Comparison of ENCODE assay signal across 21 mouse cellular contexts in genomic region chr9:48775561-48775960, GRCm38 (mm10).
DNase-seq lines count a peak whose midpoint lies in the region; ATAC-seq and TF ChIP-seq lines count a peak whose summit lies in the region.
"Had no signal": no experiment of that assay in that cellular context is flagged by ENCODE, and none has a peak within 500 bp of the region (broad histone marks: within the 10 kb centered on the region; RNA-seq: fewer than 3 reads in every experiment).

No protein-coding gene starts in this region.

- H3K9me3 ChIP-seq in kidney, postnatal 0 days (replicated peaks; ENCODE audit: low read length) = no peaks in the 10 kb centered on the region
- no peaks in the 10 kb centered on the region for H3K9me3 ChIP-seq in liver, embryonic 12.5 days (replicated peaks)
- H3K9me3 ChIP-seq: G1E; limb, embryonic 13.5 days had no signal

- no peak overlapping the region for H3K4me2 ChIP-seq in kidney, postnatal 0 days (ENCODE audit: low read length)
- H3K4me2 ChIP-seq in liver, embryonic 12.5 days = no peak overlapping the region
- H3K4me2 ChIP-seq: hindbrain, embryonic 14.5 days; limb, embryonic 13.5 days; midbrain, embryonic 11.5 days had no signal

- H3K36me3 ChIP-seq in kidney, postnatal 0 days (ENCODE audit: insufficient read depth, low read length) = no peaks in the 10 kb centered on the region
- no peaks in the 10 kb centered on the region for H3K36me3 ChIP-seq in liver, embryonic 12.5 days
- H3K36me3 ChIP-seq: limb, embryonic 13.5 days had no signal

- peak; percentile 79 for DNase-seq in gastrocnemius, adult 18-20 months (ENCODE audit: low spot score)
- no peak for DNase-seq in gastrocnemius, postnatal 10 days
- no peak for DNase-seq in kidney, postnatal 0 days (ENCODE audit: low spot score)
- no peak for DNase-seq in kidney, postnatal 25 days
- peak; percentile 61 for DNase-seq in urinary bladder, postnatal 14 days (ENCODE audit: low spot score)
- DNase-seq in urinary bladder, postnatal 25 days (ENCODE audit: low spot score) = no peak
- DNase-seq in right cerebral cortex, adult 18-20 months = no peak
- DNase-seq: adrenal gland, postnatal 25 days; cerebellum, adult 11 months; cerebellum, postnatal 10 days; embryo, embryonic 11 days; kidney, adult 9 months; kidney, postnatal 4 days; thymus, adult 18-20 months; thymus, postnatal 4 days had no signal

- no peak overlapping the region for H3K9ac ChIP-seq in kidney, postnatal 0 days (ENCODE audit: low read depth, low read length)
- H3K9ac ChIP-seq in liver, embryonic 12.5 days = no peak overlapping the region
- H3K9ac ChIP-seq: hindbrain, embryonic 14.5 days; limb, embryonic 13.5 days; liver, embryonic 14.5 days had no signal

- 42% methylated on average over 2 of the region's 2 CpGs for WGBS in kidney, postnatal 0 days
- WGBS in liver, embryonic 12.5 days (ENCODE audit: insufficient replicate concordance) = 45% methylated on average over 2 of the region's 2 CpGs

- no peak overlapping the region for H3K27ac ChIP-seq in kidney, postnatal 0 days
- H3K27ac ChIP-seq in liver, embryonic 12.5 days = no peak overlapping the region
- H3K27ac ChIP-seq: hindbrain, embryonic 14.5 days; limb, embryonic 13.5 days; liver, embryonic 14.5 days had no signal

- H3K4me3 ChIP-seq in kidney, postnatal 0 days (replicated peaks; ENCODE audit: low read depth, low read length) = no peak overlapping the region
- H3K4me3 ChIP-seq in liver, embryonic 12.5 days = no peak overlapping the region
- H3K4me3 ChIP-seq: limb, embryonic 13.5 days had no signal

- no peaks in the 10 kb centered on the region for H3K27me3 ChIP-seq in kidney, postnatal 0 days (ENCODE audit: insufficient read depth, low read length)
- H3K27me3 ChIP-seq in liver, embryonic 12.5 days (replicated peaks) = peaks cover 43% of the 10 kb centered on the region

- no peaks in the 10 kb centered on the region for H3K4me1 ChIP-seq in kidney, postnatal 0 days (replicated peaks; ENCODE audit: insufficient read depth, low read length)
- H3K4me1 ChIP-seq in liver, embryonic 12.5 days = no peaks in the 10 kb centered on the region
- H3K4me1 ChIP-seq: limb, embryonic 13.5 days had no signal

- 0 out of 2 replicates have a peak, but pooled peaks have one; percentile 40 for ATAC-seq in kidney, postnatal 0 days (replicated peaks; ENCODE audit: low FRiP score, low read depth)
- ATAC-seq in liver, embryonic 12.5 days = no peak

- no peak for TF ChIP-seq CTCF in kidney, postnatal 0 days (IDR thresholded peaks at IDR 0.05; ENCODE audit: low read depth)

Comparison
In these comparisons a context has a peak if more than half of its experiments do, and no peak if none do; other contexts are left out.
1. DNase-seq: peak in gastrocnemius, adult 18-20 months (single experiment) and urinary bladder, postnatal 14 days (single experiment); none in gastrocnemius, postnatal 10 days (single experiment), kidney, postnatal 0 days (single experiment), kidney, postnatal 25 days (0 of 2), urinary bladder, postnatal 25 days (single experiment) and right cerebral cortex, adult 18-20 months (single experiment).